Mouse (Mus musculus) liver, adult 10 weeks (tissue): ENCODE results near the gene Ccndbp1. TPM values are rescaled to one million over a fixed set of nuclear protein-coding genes. Genes with fewer than 3 reads are reported as not detected.

Experiments
- polyA plus RNA-seq: library from polyadenylated mRNA; stranded (reverse); fragments of 350-450 nt; fragmentation: Illumina TruSeq; extraction: RNeasy Lipid Tissue Mini Kit (QIAGEN cat#74804); gene quantifications from one replicate; pipeline ENCODE4 v1.2.3, GENCODE M21; 2014; ENCODE audit warnings: low read depth, low replicate concordance

Gene Ccndbp1
- polyA plus RNA-seq: 20.9 TPM

DNA sequence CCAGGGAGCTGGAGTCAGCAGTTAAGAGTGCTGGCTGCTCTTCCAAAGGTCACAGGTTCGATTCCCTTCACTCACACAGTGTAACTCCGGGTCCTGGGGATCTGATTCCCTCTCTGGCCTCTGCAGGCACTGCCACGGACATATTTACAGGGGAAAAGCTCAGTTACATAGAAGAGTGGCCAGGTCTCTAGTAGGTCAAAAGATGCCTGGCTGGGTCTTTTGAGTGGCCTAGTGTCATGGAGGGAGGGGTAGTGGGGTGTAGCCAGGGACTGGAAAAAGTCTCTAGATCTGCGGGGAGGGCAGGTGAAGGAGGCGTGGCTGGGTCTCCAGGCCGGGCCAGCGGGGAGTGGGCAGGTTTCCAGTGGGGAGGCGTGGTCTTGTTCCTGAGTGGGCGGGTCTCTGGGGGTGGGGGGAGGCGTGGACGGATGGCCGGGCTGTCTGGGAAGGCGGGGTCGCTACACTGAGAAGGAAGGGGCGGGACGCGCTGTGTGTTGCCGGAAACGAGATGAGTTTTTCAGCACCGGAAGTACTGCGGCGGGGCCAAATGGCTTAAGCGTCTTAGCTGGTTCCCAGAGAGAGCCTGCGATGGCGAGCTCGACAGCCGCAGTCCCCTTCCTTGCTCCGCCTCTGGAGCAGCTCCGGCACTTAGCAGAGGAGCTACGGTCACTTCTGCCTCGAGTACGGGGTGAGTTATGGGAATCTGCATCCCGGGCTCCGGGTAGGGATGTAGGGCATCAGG lies at the start of gene Ccndbp1:
Gene Ccndbp1 (plus strand): TSS at position 479 of the 739 bp plus-strand sequence.

GRCm38 (mm10) chr2:120970559-120971080 lies 37.6 kb upstream of the Ccndbp1 start, which contains the start of gene Ubr1:
Ubr1 (minus strand) TSS chr2:120970715.

GRCm38 (mm10) chr2:120976990-120977925 lies 30.9 kb upstream of the Ccndbp1 start, which contains the start of gene Tmem62:
Tmem62 (plus strand) TSS chr2:120977017.

GRCm38 (mm10) chr2:121036733-121037341 lies 28.6 kb downstream of the Ccndbp1 start, which contains the start of gene Epb42:
Epb42 (minus strand) TSS chr2:121037072.

Other genes with a start within 250 kb of the Ccndbp1 start
- 2.1 TPM for gene Cdan1, start 158.3 kb upstream of the Ccndbp1 start, polyA plus RNA-seq
- 3.2 TPM for gene Ttbk2, start 157.8 kb upstream of the Ccndbp1 start, polyA plus RNA-seq
- 14.3 TPM for gene Ubr1, start 37.7 kb upstream of the Ccndbp1 start, polyA plus RNA-seq
- 41.0 TPM for gene Tmem62, start 31.4 kb upstream of the Ccndbp1 start, polyA plus RNA-seq
- gene Epb42, start 28.7 kb downstream of the Ccndbp1 start, polyA plus RNA-seq: not detected
- gene Tgm5, start 77.4 kb downstream of the Ccndbp1 start, polyA plus RNA-seq: not detected
- not detected for gene Tgm7, start 101.4 kb downstream of the Ccndbp1 start, polyA plus RNA-seq
- 22.0 TPM for gene Adal, start 132.0 kb downstream of the Ccndbp1 start, polyA plus RNA-seq
- gene Lcmt2, start 132.2 kb downstream of the Ccndbp1 start, polyA plus RNA-seq: 2.9 TPM
- 28.5 TPM for gene Tubgcp4, start 162.3 kb downstream of the Ccndbp1 start, polyA plus RNA-seq
- 9.5 TPM for gene Zscan29, start 162.7 kb downstream of the Ccndbp1 start, polyA plus RNA-seq